Mouse (Mus musculus) limb, embryonic 15.5 days (tissue): ENCODE results near the gene Fgfr2. TPM values are rescaled to one million over a fixed set of nuclear protein-coding genes. Genes with fewer than 3 reads are reported as not detected.

Source experiments
- ATAC-seq: fragments of 200-750 bp; cut with Nextera tagmentation; 2 replicates; pipeline ENCODE4 v1.8.0; 2017; ENCODE audit warnings: low read depth, moderate TSS enrichment; ENCODE audit not compliant: insufficient number of reproducible peaks, low FRiP score, low TSS enrichment
- H3K27ac ChIP-seq: fragments of 300-500 bp; sonication (generic); 2 replicates; pipeline ENCODE4 v1.5.1; 2015; ENCODE audit warnings: moderate library complexity, mild to moderate bottlenecking, inconsistent platforms
- H3K27me3 ChIP-seq: fragments of 300-500 bp; sonication (generic); 2 replicates; pipeline ENCODE4 v1.6.1; 2015; ENCODE audit warnings: inconsistent platforms
- H3K36me3 ChIP-seq: fragments of 300-500 bp; sonication (generic); 2 replicates; pipeline ENCODE4 v1.6.1; 2015; ENCODE audit warnings: inconsistent platforms
- H3K4me1 ChIP-seq: fragments of 300-500 bp; sonication (generic); 2 replicates; pipeline ENCODE4 v1.6.1; 2015; ENCODE audit warnings: inconsistent platforms
- H3K4me2 ChIP-seq: fragments of 300-500 bp; sonication (generic); 2 replicates; pipeline ENCODE4 v1.6.1; 2015; ENCODE audit warnings: mild to moderate bottlenecking, inconsistent platforms
- H3K4me3 ChIP-seq: fragments of 300-500 bp; sonication (generic); 2 replicates; pipeline ENCODE4 v1.5.1; 2015; ENCODE audit warnings: mild to moderate bottlenecking, inconsistent platforms
- H3K9ac ChIP-seq: fragments of 300-500 bp; sonication (generic); 2 replicates; pipeline ENCODE4 v1.6.1; 2015; ENCODE audit warnings: inconsistent platforms
- H3K9me3 ChIP-seq: fragments of 300-500 bp; sonication (generic); 2 replicates; pipeline ENCODE4 v1.6.1; 2016; ENCODE audit warnings: inconsistent platforms
- WGBS: fragments of 180-500 bp; shearing (Covaris S2); methylation state at CpG from one replicate; pipeline ENCODE4 v1.1.7; 2015; 5-methylcytosine and 5-hydroxymethylcytosine counted together
- polyA plus RNA-seq: library from polyadenylated mRNA; unstranded; fragments of >200 nt; fragmentation: Nextera tagmentation; extraction: Ambion mirVana; gene quantifications from 2 replicates; pipeline ENCODE4 v1.2.1, GENCODE M21; 2015

The Fgfr2 gene
- polyA plus RNA-seq, 1 experiment from 2014 or later, result 101 TPM

GRCm38 (mm10) chr7:131371880-131372651, 1751.1 kb downstream of the Fgfr2 start:
- H3K4me2 ChIP-seq, result peak overlapping the region; percentile 64
- peak overlapping the region; percentile 66 for H3K4me3 ChIP-seq
- no peaks in the 10 kb centered on the region for H3K36me3 ChIP-seq
- WGBS, result 63% methylated on average over 9 of the region's 9 CpGs
- no peak overlapping the region for H3K27ac ChIP-seq
- H3K4me1 ChIP-seq, result no peaks in the 10 kb centered on the region; the same call in 1 of the 2 replicates
- H3K27me3 ChIP-seq, result no peaks in the 10 kb centered on the region
- ATAC-seq, result no peak
- no peak overlapping the region for H3K9ac ChIP-seq
- no peaks in the 10 kb centered on the region for H3K9me3 ChIP-seq

GRCm38 (mm10) chr7:131371470-131371860, 1751.7 kb downstream of the Fgfr2 start:
- ATAC-seq, result no peak
- Histone ChIP-seq H3K4me3 (peak overlapping the region; percentile 66), H3K27me3 (no peaks in the 10 kb centered on the region), H3K36me3 (no peaks in the 10 kb centered on the region), H3K9me3 (no peaks in the 10 kb centered on the region), H3K4me1 (no peaks in the 10 kb centered on the region; the same call in 1 of the 2 replicates), H3K9ac (peak overlapping the region; percentile 86), H3K4me2 (peak overlapping the region; percentile 64), H3K27ac (peak overlapping the region; percentile 95)
- WGBS, result 5% methylated on average over 9 of the region's 9 CpGs

GRCm38 (mm10) chr7:131370648-131371469, 1752.3 kb downstream of the Fgfr2 start, which contains the start of gene Pstk:
TSS of gene Pstk (plus strand) at chr7:131371141.
- Histone ChIP-seq H3K27me3 (no peaks in the 10 kb centered on the region), H3K27ac (peak within 1 kb of the TSS; percentile 95), H3K36me3 (no peaks in the 10 kb centered on the region), H3K4me1 (no peaks in the 10 kb centered on the region; the same call in 1 of the 2 replicates), H3K4me2 (peak within 1 kb of the TSS; percentile 64), H3K4me3 (peak within 1 kb of the TSS; percentile 66), H3K9ac (peak within 1 kb of the TSS; percentile 86), H3K9me3 (no peaks in the 10 kb centered on the region)
- 4% methylated on average over 47 of the region's 47 CpGs for WGBS
- peak; percentile 93 for ATAC-seq

- WGBS, result 90% methylated on average over 8 of the region's 8 CpGs
- no peak for ATAC-seq
Measured at GRCm38 (mm10) chr7:131364131-131364530, 1759.0 kb downstream of the Fgfr2 start.

GRCm38 (mm10) chr7:131362615-131363300, 1760.4 kb downstream of the Fgfr2 start, which contains the start of gene 2310057M21Rik:
TSS of gene 2310057M21Rik (minus strand) at chr7:131362759.
- H3K4me1 ChIP-seq, result peaks cover 15% of the 10 kb centered on the region
- ATAC-seq, result peak; percentile 98
- H3K4me2 ChIP-seq, result peak within 1 kb of the TSS; percentile 88
- peak within 1 kb of the TSS; percentile 95 for H3K27ac ChIP-seq
- under 1% methylated on average over 55 of the region's 55 CpGs for WGBS
- no peaks in the 10 kb centered on the region for H3K27me3 ChIP-seq
- H3K9ac ChIP-seq, result peak within 1 kb of the TSS; percentile 81
- no peaks in the 10 kb centered on the region for H3K9me3 ChIP-seq
- H3K4me3 ChIP-seq, result peak within 1 kb of the TSS; percentile 87
- peaks cover 10% of the 10 kb centered on the region for H3K36me3 ChIP-seq

More at GRCm38 (mm10) chr7:131364131-131364530, 1759.0 kb downstream of the Fgfr2 start:
- Histone ChIP-seq H3K36me3 (no peaks in the 10 kb centered on the region), H3K4me1 (peaks cover 15% of the 10 kb centered on the region), H3K4me2 (no peak overlapping the region), H3K9me3 (no peaks in the 10 kb centered on the region), H3K4me3 (no peak overlapping the region), H3K27ac (no peak overlapping the region), H3K9ac (no peak overlapping the region), H3K27me3 (no peaks in the 10 kb centered on the region)

GRCm38 (mm10) chr7:131362269-131362614, 1760.9 kb downstream of the Fgfr2 start:
- Histone ChIP-seq H3K36me3 (peaks cover 15% of the 10 kb centered on the region), H3K27me3 (no peaks in the 10 kb centered on the region), H3K9me3 (no peaks in the 10 kb centered on the region), H3K4me3 (peak overlapping the region; percentile 87), H3K4me1 (peaks cover 15% of the 10 kb centered on the region), H3K9ac (peak overlapping the region; percentile 81), H3K4me2 (peak overlapping the region; percentile 88), H3K27ac (peak overlapping the region; percentile 95)
- peak; percentile 83 for ATAC-seq
- under 1% methylated on average over 35 of the region's 35 CpGs for WGBS

- no peaks in the 10 kb centered on the region for H3K27me3 ChIP-seq
- H3K4me2 ChIP-seq, result no peak overlapping the region
- peaks cover 3% of the 10 kb centered on the region for H3K4me1 ChIP-seq
- H3K9ac ChIP-seq, result no peak overlapping the region
- no peak for ATAC-seq
- H3K9me3 ChIP-seq, result no peaks in the 10 kb centered on the region
- H3K4me3 ChIP-seq, result no peak overlapping the region
- H3K36me3 ChIP-seq, result peaks cover 54% of the 10 kb centered on the region
- H3K27ac ChIP-seq, result no peak overlapping the region
- WGBS, result 93% methylated on average over 13 of the region's 13 CpGs
Measured at GRCm38 (mm10) chr7:131356105-131356504, 1767.0 kb downstream of the Fgfr2 start.

GRCm38 (mm10) chr7:131345856-131346541, 1777.2 kb downstream of the Fgfr2 start:
- peaks cover 68% of the 10 kb centered on the region for H3K36me3 ChIP-seq
- H3K27ac ChIP-seq, result no peak overlapping the region
- H3K4me1 ChIP-seq, result no peaks in the 10 kb centered on the region
- WGBS, result 64% methylated on average over 7 of the region's 7 CpGs
- H3K4me2 ChIP-seq, result no peak overlapping the region
- no peak overlapping the region for H3K4me3 ChIP-seq
- H3K9ac ChIP-seq, result no peak overlapping the region
- ATAC-seq, result no peak
- H3K27me3 ChIP-seq, result no peaks in the 10 kb centered on the region
- no peaks in the 10 kb centered on the region for H3K9me3 ChIP-seq

GRCm38 (mm10) chr7:131337502-131338068, 1785.6 kb downstream of the Fgfr2 start:
- H3K4me2 ChIP-seq, result no peak overlapping the region
- ATAC-seq, result no peak
- no peaks in the 10 kb centered on the region for H3K9me3 ChIP-seq
- no peaks in the 10 kb centered on the region for H3K27me3 ChIP-seq
- 61% methylated on average over 8 of the region's 8 CpGs for WGBS
- peaks cover 19% of the 10 kb centered on the region; the same call in 1 of the 2 replicates for H3K36me3 ChIP-seq
- H3K4me3 ChIP-seq, result no peak overlapping the region
- no peaks in the 10 kb centered on the region for H3K4me1 ChIP-seq
- H3K9ac ChIP-seq, result no peak overlapping the region
- H3K27ac ChIP-seq, result no peak overlapping the region

GRCm38 (mm10) chr7:131333564-131333963, 1789.6 kb downstream of the Fgfr2 start, which contains the start of gene Fam24a:
TSS of gene Fam24a (plus strand) at chr7:131333864.
- Histone ChIP-seq H3K27ac (no peak within 1 kb of the TSS; the same call in 1 of the 2 replicates), H3K4me3 (no peak within 1 kb of the TSS), H3K4me2 (no peak within 1 kb of the TSS), H3K9me3 (no peaks in the 10 kb centered on the region), H3K9ac (no peak within 1 kb of the TSS), H3K36me3 (no peaks in the 10 kb centered on the region), H3K4me1 (no peaks in the 10 kb centered on the region), H3K27me3 (no peaks in the 10 kb centered on the region)
- 40% methylated on average over 1 of the region's 1 CpGs for WGBS
- no peak for ATAC-seq

- 67% methylated on average over 2 of the region's 2 CpGs for WGBS
- H3K27ac ChIP-seq, result no peak overlapping the region
- no peak overlapping the region for H3K4me3 ChIP-seq
- ATAC-seq, result no peak
- H3K4me1 ChIP-seq, result no peaks in the 10 kb centered on the region
- H3K9me3 ChIP-seq, result no peaks in the 10 kb centered on the region
- H3K9ac ChIP-seq, result no peak overlapping the region
- H3K36me3 ChIP-seq, result no peaks in the 10 kb centered on the region
- no peaks in the 10 kb centered on the region for H3K27me3 ChIP-seq
- no peak overlapping the region for H3K4me2 ChIP-seq
Measured at GRCm38 (mm10) chr7:131331688-131332087, 1791.5 kb downstream of the Fgfr2 start.
